Mouse (Mus musculus) heart, embryonic 11.5 days (tissue): ENCODE measurements at regions not wholly inside any gene's neighbourhood (a gene's known extent, or its start where the extent isn't known, plus 50 kb on each side); places are given as distances from the start of the nearest gene placed in this dataset.
A peak's percentile ranks its signal among the peaks of the same experiment; 100 is the strongest.

Experiments
- ATAC-seq: fragments of 200-750 bp; cut with Nextera tagmentation; replicated peaks from 2 replicates; pipeline ENCODE4 v1.8.0; 2017; ENCODE audit warnings: moderate library complexity; ENCODE audit not compliant: insufficient number of reproducible peaks, low FRiP score, low TSS enrichment
- H3K27ac ChIP-seq: fragments of 300-500 bp; sonication (generic); 2 replicates; pipeline ENCODE4 v1.5.1; 2014; ENCODE audit warnings: mild to moderate bottlenecking, low read depth, low read length
- H3K27me3 ChIP-seq: fragments of 300-500 bp; sonication (generic); 2 replicates; pipeline ENCODE4 v1.6.1; 2014; ENCODE audit warnings: mild to moderate bottlenecking, low read length, mixed read lengths; ENCODE audit not compliant: control insufficient read depth, insufficient read depth
- H3K36me3 ChIP-seq: fragments of 300-500 bp; sonication (generic); 2 replicates; pipeline ENCODE4 v1.6.1; 2014; ENCODE audit warnings: mild to moderate bottlenecking, low read length, moderate library complexity, mixed read lengths; ENCODE audit not compliant: control insufficient read depth, insufficient read depth
- H3K4me1 ChIP-seq: fragments of 300-500 bp; sonication (generic); 2 replicates; pipeline ENCODE4 v1.6.1; 2014; ENCODE audit warnings: low read length; ENCODE audit not compliant: control insufficient read depth, insufficient read depth
- H3K4me2 ChIP-seq: fragments of 300-500 bp; sonication (generic); 2 replicates; pipeline ENCODE4 v1.6.1; 2014; ENCODE audit warnings: mild to moderate bottlenecking, moderate library complexity
- H3K4me3 ChIP-seq: fragments of 300-500 bp; sonication (generic); 2 replicates; pipeline ENCODE4 v1.5.1; 2014; ENCODE audit warnings: low read depth, low read length
- H3K9ac ChIP-seq: fragments of 300-500 bp; sonication (generic); 2 replicates; pipeline ENCODE4 v1.6.1; 2014; ENCODE audit warnings: mild to moderate bottlenecking, low read depth, low read length, moderate library complexity
- H3K9me3 ChIP-seq: fragments of 300-500 bp; sonication (generic); replicated peaks from 2 replicates; pipeline ENCODE4 v1.6.1; 2016; ENCODE audit warnings: low read length; ENCODE audit not compliant: control insufficient read depth
- WGBS: fragments of 180-500 bp; shearing (Covaris S2); extraction: QIAGEN DNeasy Blood & Tissue Kit; methylation state at CpG from one replicate; pipeline ENCODE4 v1.1.7; 2014; ENCODE audit not compliant: insufficient replicate concordance; 5-methylcytosine and 5-hydroxymethylcytosine counted together

GRCm38 (mm10) chr7:115216838-115217237, 473.3 kb downstream of the Insc start:
- no peak overlapping the region for H3K27ac ChIP-seq

DNA sequence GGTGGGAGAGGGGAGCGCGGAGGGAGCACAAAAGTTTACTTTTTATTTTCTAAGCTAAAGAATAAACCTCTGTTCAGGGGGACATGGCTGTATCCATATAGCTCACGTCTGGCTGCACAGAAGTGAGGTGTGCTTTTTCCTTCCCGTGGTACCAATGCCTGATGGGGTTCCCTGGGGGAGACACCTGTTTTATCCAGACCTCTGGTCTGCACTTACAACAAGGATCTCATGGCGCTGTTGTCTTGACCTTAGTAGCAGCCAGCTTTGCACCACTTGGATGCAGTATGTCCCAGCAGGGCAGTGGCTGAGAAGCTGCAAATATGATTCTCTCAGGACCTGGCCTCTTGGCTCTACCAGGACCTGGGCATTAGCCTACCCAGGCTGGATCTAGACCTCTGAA, 473.8 kb downstream of the Insc start:
- H3K27ac ChIP-seq, result no peak overlapping the region
- 1% methylated on average over 5 of the region's 5 CpGs for WGBS
- ATAC-seq, result peak; percentile 41; the same call in 1 of the 2 replicates

More at GRCm38 (mm10) chr7:115216838-115217237, 473.3 kb downstream of the Insc start:
- peak; percentile 93 for ATAC-seq
- H3K4me3 ChIP-seq, result peak overlapping the region; percentile 42
- peak overlapping the region; percentile 74 for H3K4me2 ChIP-seq
- H3K4me1 ChIP-seq, result peaks cover 10% of the 10 kb centered on the region; the same call in 1 of the 2 replicates
- no peaks in the 10 kb centered on the region for H3K27me3 ChIP-seq
- no peaks in the 10 kb centered on the region for H3K36me3 ChIP-seq
- no peaks in the 10 kb centered on the region for H3K9me3 ChIP-seq
- 2% methylated on average over 11 of the region's 13 CpGs for WGBS
- H3K9ac ChIP-seq, result peak overlapping the region; percentile 54; the same call in 1 of the 2 replicates

GRCm38 (mm10) chr7:115217712-115218111, 474.2 kb downstream of the Insc start:
- 42% methylated on average over 6 of the region's 6 CpGs for WGBS
- no peak for ATAC-seq
- H3K4me3 ChIP-seq, result no peak overlapping the region
- no peaks in the 10 kb centered on the region for H3K9me3 ChIP-seq
- H3K36me3 ChIP-seq, result no peaks in the 10 kb centered on the region
- H3K4me1 ChIP-seq, result peaks cover 10% of the 10 kb centered on the region; the same call in 1 of the 2 replicates
- H3K4me2 ChIP-seq, result no peak overlapping the region
- no peaks in the 10 kb centered on the region for H3K27me3 ChIP-seq
- no peak overlapping the region for H3K27ac ChIP-seq
- H3K9ac ChIP-seq, result no peak overlapping the region

More for the DNA sequence above, 473.8 kb downstream of the Insc start:
- H3K4me3 ChIP-seq, result peak overlapping the region; percentile 42
- no peaks in the 10 kb centered on the region for H3K27me3 ChIP-seq
- no peaks in the 10 kb centered on the region for H3K36me3 ChIP-seq
- no peaks in the 10 kb centered on the region for H3K9me3 ChIP-seq
- H3K9ac ChIP-seq, result peak overlapping the region; percentile 54; the same call in 1 of the 2 replicates
- H3K4me2 ChIP-seq, result peak overlapping the region; percentile 74
- peaks cover 10% of the 10 kb centered on the region; the same call in 1 of the 2 replicates for H3K4me1 ChIP-seq

DNA sequence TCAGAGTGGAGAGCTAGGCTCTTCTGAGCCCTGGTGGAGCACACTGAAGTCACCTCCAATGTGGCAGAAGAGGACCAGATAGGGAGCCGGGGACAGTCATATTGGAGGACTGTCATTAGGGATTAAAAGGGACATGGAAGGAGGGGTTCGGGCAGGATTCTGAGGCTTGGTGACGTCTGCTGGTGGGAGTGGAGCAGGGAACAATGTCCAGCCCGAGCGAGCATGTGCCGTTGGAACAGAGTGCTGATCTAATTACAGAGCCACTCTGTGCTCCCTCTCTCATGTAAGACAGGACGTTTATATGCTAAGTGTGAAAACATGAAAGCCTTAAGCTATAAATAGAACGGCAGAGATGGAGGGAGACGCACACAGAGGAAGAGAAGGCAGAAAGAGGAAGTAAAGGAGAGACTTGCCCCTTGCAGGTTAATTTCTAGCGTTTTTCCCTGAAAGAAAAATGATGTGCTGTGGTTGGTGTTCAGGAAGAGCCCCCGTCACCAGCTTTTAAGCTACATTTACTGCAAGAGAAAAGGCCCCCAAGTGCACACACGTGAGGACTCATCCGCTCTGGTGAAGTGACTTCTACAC, 475.2 kb downstream of the Insc start:
- Histone ChIP-seq H3K4me1 (peaks cover 10% of the 10 kb centered on the region; the same call in 1 of the 2 replicates), H3K4me2 (peak overlapping the region; percentile 6; the same call in 1 of the 2 replicates), H3K27ac (no peak overlapping the region), H3K27me3 (no peaks in the 10 kb centered on the region), H3K36me3 (no peaks in the 10 kb centered on the region), H3K4me3 (no peak overlapping the region), H3K9ac (no peak overlapping the region), H3K9me3 (no peaks in the 10 kb centered on the region)
- no peak for ATAC-seq
- WGBS, result 28% methylated on average over 13 of the region's 13 CpGs

DNA sequence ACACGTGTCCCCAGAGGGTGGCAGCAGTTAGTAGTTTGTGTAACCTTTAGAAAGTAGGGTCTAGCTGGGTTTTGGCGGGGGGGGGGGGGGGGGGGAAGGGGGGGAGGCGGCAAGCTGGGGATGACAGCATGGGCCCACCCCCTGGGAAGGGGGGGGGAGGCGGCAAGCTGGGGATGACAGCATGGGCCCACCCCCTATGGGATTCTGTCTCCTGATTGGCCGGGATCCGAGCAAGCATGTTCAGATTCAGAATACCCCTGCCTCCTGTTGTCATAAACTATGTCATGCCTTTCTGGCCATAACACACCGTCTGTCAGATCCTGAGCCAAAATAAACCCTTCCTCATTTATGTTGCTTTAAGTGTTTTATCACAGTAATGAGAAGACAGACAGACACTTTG, 479.1 kb downstream of the Insc start:
- H3K27ac ChIP-seq, result no peak overlapping the region
- WGBS, result 52% methylated on average over 5 of the region's 7 CpGs
- no peaks in the 10 kb centered on the region for H3K27me3 ChIP-seq
- H3K4me2 ChIP-seq, result no peak overlapping the region
- no peaks in the 10 kb centered on the region for H3K9me3 ChIP-seq
- H3K36me3 ChIP-seq, result no peaks in the 10 kb centered on the region
- no peak overlapping the region for H3K4me3 ChIP-seq
- H3K4me1 ChIP-seq, result peaks cover 7% of the 10 kb centered on the region; the same call in 1 of the 2 replicates
- 0 out of 2 replicates have a peak, but pooled peaks have one; percentile 26 for ATAC-seq
- no peak overlapping the region for H3K9ac ChIP-seq

- no peaks in the 10 kb centered on the region for H3K36me3 ChIP-seq
- no peak overlapping the region for H3K27ac ChIP-seq
- no peak overlapping the region for H3K9ac ChIP-seq
- no peak overlapping the region for H3K4me2 ChIP-seq
- H3K27me3 ChIP-seq, result no peaks in the 10 kb centered on the region
- H3K4me1 ChIP-seq, result peaks cover 16% of the 10 kb centered on the region
- H3K9me3 ChIP-seq, result no peaks in the 10 kb centered on the region
- no peak overlapping the region for H3K4me3 ChIP-seq
- WGBS, result 53% methylated on average over 6 of the region's 6 CpGs
- ATAC-seq, result no peak
Observed at GRCm38 (mm10) chr7:115230525-115230924, 487.0 kb downstream of the Insc start.

- 28% methylated on average over 10 of the region's 10 CpGs for WGBS
- Histone ChIP-seq H3K4me1 (peaks cover 16% of the 10 kb centered on the region), H3K4me3 (no peak overlapping the region), H3K27ac (peak overlapping the region; percentile 57), H3K27me3 (no peaks in the 10 kb centered on the region), H3K36me3 (no peaks in the 10 kb centered on the region), H3K9me3 (no peaks in the 10 kb centered on the region), H3K9ac (no peak overlapping the region), H3K4me2 (no peak overlapping the region)
- ATAC-seq, result peak; percentile 75; the same call in 1 of the 2 replicates
Observed at GRCm38 (mm10) chr7:115233850-115234436, 490.4 kb downstream of the Insc start.

- Histone ChIP-seq H3K27ac (no peak overlapping the region), H3K4me1 (peaks cover 13% of the 10 kb centered on the region), H3K9me3 (no peaks in the 10 kb centered on the region), H3K9ac (no peak overlapping the region), H3K4me2 (no peak overlapping the region), H3K4me3 (no peak overlapping the region), H3K27me3 (no peaks in the 10 kb centered on the region), H3K36me3 (no peaks in the 10 kb centered on the region)
- ATAC-seq, result no peak
- WGBS, result 74% methylated on average over 1 of the region's 1 CpGs
Observed at GRCm38 (mm10) chr7:115237131-115237530, 493.6 kb downstream of the Insc start.
